Mouse (Mus musculus): ENCODE data around the gene Rab26. TPM values are rescaled to one million over a fixed set of nuclear protein-coding genes. Genes with fewer than 3 reads are reported as not detected.

The Rab26 gene
- polyA plus RNA-seq, 1 experiment from 2014 or later = 3.5 TPM

DNA sequence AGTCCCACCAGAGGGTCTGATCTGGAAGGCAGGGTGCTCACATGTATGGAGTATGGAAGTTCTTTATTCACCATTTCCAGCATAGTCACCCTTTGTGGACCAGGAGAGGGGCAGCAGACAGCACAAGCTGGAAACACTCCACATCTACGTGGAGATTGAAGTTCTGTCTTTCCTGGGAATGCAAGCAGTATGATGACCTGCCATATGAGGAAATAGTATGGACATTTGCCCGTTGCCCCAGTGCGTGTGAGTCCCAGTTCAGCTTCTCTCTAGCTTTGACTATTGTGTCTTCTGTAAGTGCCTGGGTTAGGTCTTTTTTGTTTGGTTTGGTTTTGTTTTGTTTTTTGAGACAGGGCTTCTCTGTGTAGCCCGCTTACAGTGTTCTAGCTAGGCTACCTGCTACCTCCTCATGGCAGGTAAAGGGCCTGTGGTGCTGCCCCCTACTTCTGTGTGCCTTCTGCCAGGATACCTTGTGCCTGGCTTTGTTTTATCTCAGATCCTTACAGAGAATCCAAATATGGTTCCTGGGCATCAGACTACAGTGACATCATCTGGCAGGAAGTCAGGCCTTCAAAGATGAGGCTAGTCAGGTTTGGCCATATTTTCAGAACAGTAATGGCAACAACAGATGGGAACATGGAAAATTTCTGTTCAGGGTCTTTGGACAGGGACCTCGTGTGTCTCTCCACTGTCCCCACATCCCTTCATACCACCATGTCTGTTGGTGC lies 26.5 kb upstream of the Rab26 start:
- 92% methylated on average over 5 of the region's 5 CpGs for WGBS
- peaks cover 23% of the 10 kb centered on the region for H3K36me3 ChIP-seq (replicated peaks)
- peaks cover 34% of the 10 kb centered on the region for H3K4me1 ChIP-seq
- H3K4me3 ChIP-seq = no peak overlapping the region
- H3K27me3 ChIP-seq (ENCODE audit: poor library complexity, severe bottlenecking) = no peaks in the 10 kb centered on the region
- no peak for DNase-seq (ENCODE audit: extremely low spot score, low spot score)
- H3K9me3 ChIP-seq = no peaks in the 10 kb centered on the region
- no peak overlapping the region for H3K27ac ChIP-seq

DNA sequence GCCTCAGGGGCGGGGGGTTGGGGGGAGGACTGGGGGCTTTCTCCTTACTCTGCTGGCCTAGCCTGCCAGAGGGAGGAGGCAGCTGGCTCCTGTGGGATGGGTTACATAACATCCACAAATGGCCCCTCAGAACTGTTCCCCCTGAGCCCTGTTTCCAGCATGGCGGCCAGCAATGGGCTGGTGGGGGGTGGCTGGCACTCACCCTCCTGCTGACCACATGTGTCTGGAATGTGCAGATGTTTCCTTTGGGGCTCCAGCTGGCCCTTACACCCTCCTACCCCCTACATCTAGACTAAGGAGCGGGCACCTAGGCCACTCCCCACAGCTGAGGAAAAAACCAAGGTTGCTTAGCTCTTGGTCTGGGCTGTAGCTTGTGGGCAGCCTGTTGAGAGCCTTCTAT lies 25.1 kb upstream of the Rab26 start:
- peaks cover 34% of the 10 kb centered on the region for H3K4me1 ChIP-seq
- peaks cover 10% of the 10 kb centered on the region; the same call in 1 of the 2 replicates for H3K36me3 ChIP-seq (replicated peaks)
- H3K4me3 ChIP-seq = peak overlapping the region; percentile 31
- no peaks in the 10 kb centered on the region for H3K9me3 ChIP-seq
- H3K27ac ChIP-seq = peak overlapping the region; percentile 83
- WGBS = 51% methylated on average over 3 of the region's 3 CpGs
- DNase-seq (ENCODE audit: extremely low spot score, low spot score) = no peak
- H3K27me3 ChIP-seq (ENCODE audit: poor library complexity, severe bottlenecking) = no peaks in the 10 kb centered on the region

DNA sequence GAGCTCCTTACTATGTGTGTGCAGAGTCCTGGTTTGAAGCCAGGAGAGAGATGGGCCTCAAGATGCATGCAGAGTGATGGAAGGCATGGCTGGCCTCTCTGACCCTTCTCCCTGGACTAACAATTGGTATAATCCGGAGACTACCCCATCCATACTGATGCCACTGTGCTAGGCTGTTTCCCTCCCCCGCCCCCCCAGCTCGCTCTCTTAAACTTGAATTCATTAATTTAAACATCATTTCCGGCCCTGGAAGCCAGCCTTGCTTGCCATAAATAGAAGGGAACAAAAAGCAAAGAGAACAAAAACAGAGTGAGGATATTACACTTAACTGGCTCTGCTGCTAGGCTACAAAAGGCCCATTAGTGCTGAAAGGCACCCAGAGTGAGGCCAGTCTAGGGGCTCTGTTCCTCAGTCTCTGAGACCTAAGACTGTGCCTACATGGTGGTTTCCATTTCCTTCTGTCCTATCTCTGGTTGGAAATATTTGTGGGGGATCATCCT lies 24.6 kb upstream of the Rab26 start:
- Histone ChIP-seq H3K36me3 (replicated peaks) (peaks cover 10% of the 10 kb centered on the region; the same call in 1 of the 2 replicates), H3K4me1 (peaks cover 33% of the 10 kb centered on the region), H3K27ac (peak overlapping the region; percentile 83), H3K27me3 (ENCODE audit: poor library complexity, severe bottlenecking) (no peaks in the 10 kb centered on the region), H3K4me3 (peak overlapping the region; percentile 31; the same call in 1 of the 2 replicates), H3K9me3 (no peaks in the 10 kb centered on the region)
- peak; percentile 23 for DNase-seq (ENCODE audit: extremely low spot score, low spot score)
- 44% methylated on average over 4 of the region's 4 CpGs for WGBS

- 0 out of 2 replicates have a peak overlapping the region, but pooled peaks have one; percentile 8 for H3K27ac ChIP-seq
- H3K4me3 ChIP-seq = no peak overlapping the region
- peaks cover 34% of the 10 kb centered on the region for H3K4me1 ChIP-seq
- whole genome bisulfite sequencing = 92% methylated on average over 7 of the region's 7 CpGs
- DNase-seq (ENCODE audit: extremely low spot score, low spot score) = no peak
- no peaks in the 10 kb centered on the region for H3K27me3 ChIP-seq (ENCODE audit: poor library complexity, severe bottlenecking)
- H3K36me3 ChIP-seq (replicated peaks) = peaks cover 10% of the 10 kb centered on the region; the same call in 1 of the 2 replicates
- no peaks in the 10 kb centered on the region for H3K9me3 ChIP-seq
Observed at GRCm38 (mm10) chr17:24557091-24557490, 23.1 kb upstream of the Rab26 start.

DNA sequence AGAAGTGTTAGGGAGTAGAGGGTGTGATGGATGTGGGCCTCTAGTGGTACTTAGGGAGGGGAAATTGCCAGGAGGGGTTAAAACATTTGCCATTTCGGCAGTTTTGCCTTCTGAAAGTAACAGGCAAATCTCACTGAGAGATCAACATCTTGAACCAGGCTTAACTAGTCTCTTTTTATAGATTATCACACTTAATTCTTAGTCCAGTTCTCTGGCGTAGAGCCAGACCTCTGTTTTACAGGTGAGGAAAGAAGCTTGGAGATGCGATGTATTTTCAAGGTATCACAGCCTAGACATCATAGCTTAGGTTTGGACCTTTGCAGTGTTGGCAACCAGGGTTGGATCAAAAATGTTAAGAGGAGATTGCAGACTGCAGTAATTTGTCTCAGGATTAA lies 17.0 kb upstream of the Rab26 start:
- no peak for DNase-seq (ENCODE audit: extremely low spot score, low spot score)
- WGBS = 63% methylated on average over 3 of the region's 3 CpGs
- H3K27ac ChIP-seq = peak overlapping the region; percentile 96

GRCm38 (mm10) chr17:24550416-24551049 lies 16.5 kb upstream of the Rab26 start:
- Histone ChIP-seq H3K36me3 (replicated peaks) (no peaks in the 10 kb centered on the region), H3K27me3 (ENCODE audit: poor library complexity, severe bottlenecking) (peaks cover 36% of the 10 kb centered on the region), H3K9me3 (no peaks in the 10 kb centered on the region), H3K4me1 (peaks cover 42% of the 10 kb centered on the region), H3K4me3 (peak overlapping the region; percentile 75), H3K27ac (peak overlapping the region; percentile 96)
- peak; percentile 86 for DNase-seq (ENCODE audit: extremely low spot score, low spot score)
- WGBS = under 1% methylated on average over 44 of the region's 44 CpGs

More for the DNA sequence above, 17.0 kb upstream of the Rab26 start:
- H3K36me3 ChIP-seq (replicated peaks) = no peaks in the 10 kb centered on the region
- H3K4me1 ChIP-seq = peaks cover 42% of the 10 kb centered on the region
- H3K9me3 ChIP-seq = no peaks in the 10 kb centered on the region
- H3K4me3 ChIP-seq = peak overlapping the region; percentile 75
- H3K27me3 ChIP-seq (ENCODE audit: poor library complexity, severe bottlenecking) = peaks cover 33% of the 10 kb centered on the region

GRCm38 (mm10) chr17:24549618-24550415 lies 15.8 kb upstream of the Rab26 start, which contains the start of gene Pkd1:
TSS of gene Pkd1 (plus strand) at chr17:24549834.
- no peaks in the 10 kb centered on the region for H3K9me3 ChIP-seq
- DNase-seq (ENCODE audit: extremely low spot score, low spot score) = peak; percentile 98
- H3K27me3 ChIP-seq (ENCODE audit: poor library complexity, severe bottlenecking) = peaks cover 38% of the 10 kb centered on the region
- H3K27ac ChIP-seq = peak within 1 kb of the TSS; percentile 96
- peak within 1 kb of the TSS; percentile 75 for H3K4me3 ChIP-seq
- no peaks in the 10 kb centered on the region for H3K36me3 ChIP-seq (replicated peaks)
- under 1% methylated on average over 72 of the region's 72 CpGs for WGBS
- H3K4me1 ChIP-seq = peaks cover 44% of the 10 kb centered on the region

- Histone ChIP-seq H3K4me1 (peaks cover 48% of the 10 kb centered on the region), H3K9me3 (no peaks in the 10 kb centered on the region), H3K27me3 (ENCODE audit: poor library complexity, severe bottlenecking) (peaks cover 44% of the 10 kb centered on the region), H3K4me3 (peak overlapping the region; percentile 75), H3K27ac (peak overlapping the region; percentile 96), H3K36me3 (replicated peaks) (no peaks in the 10 kb centered on the region)
- WGBS = 5% methylated on average over 23 of the region's 23 CpGs
- DNase-seq (ENCODE audit: extremely low spot score, low spot score) = peak; percentile 26
Observed at GRCm38 (mm10) chr17:24548921-24549617, 15.1 kb upstream of the Rab26 start.

DNA sequence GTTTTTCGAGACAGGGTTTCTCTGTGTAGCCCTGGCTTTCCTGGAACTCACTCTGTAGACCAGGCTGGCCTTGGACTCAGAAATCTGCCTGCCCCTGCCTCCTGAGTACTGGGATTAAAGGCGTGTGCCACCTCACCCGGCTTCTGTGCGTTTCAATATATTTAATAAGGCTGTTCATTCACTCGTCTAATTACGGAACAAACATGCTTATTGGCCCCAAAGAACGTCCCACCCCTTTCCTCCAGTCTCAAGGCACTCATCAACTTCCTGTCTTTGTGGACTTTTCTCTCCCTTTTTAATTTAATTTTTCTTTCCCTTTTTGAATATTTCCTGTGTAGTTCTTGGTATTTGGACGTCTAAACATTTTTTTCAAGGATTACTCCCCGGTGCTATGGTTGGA lies 14.4 kb upstream of the Rab26 start:
- H3K27ac ChIP-seq = no peak overlapping the region
- H3K36me3 ChIP-seq (replicated peaks) = no peaks in the 10 kb centered on the region
- peak overlapping the region; percentile 75 for H3K4me3 ChIP-seq
- no peaks in the 10 kb centered on the region for H3K9me3 ChIP-seq
- peaks cover 44% of the 10 kb centered on the region for H3K27me3 ChIP-seq (ENCODE audit: poor library complexity, severe bottlenecking)
- 40% methylated on average over 9 of the region's 9 CpGs for WGBS
- DNase-seq (ENCODE audit: extremely low spot score, low spot score) = no peak
- peaks cover 48% of the 10 kb centered on the region for H3K4me1 ChIP-seq

DNA sequence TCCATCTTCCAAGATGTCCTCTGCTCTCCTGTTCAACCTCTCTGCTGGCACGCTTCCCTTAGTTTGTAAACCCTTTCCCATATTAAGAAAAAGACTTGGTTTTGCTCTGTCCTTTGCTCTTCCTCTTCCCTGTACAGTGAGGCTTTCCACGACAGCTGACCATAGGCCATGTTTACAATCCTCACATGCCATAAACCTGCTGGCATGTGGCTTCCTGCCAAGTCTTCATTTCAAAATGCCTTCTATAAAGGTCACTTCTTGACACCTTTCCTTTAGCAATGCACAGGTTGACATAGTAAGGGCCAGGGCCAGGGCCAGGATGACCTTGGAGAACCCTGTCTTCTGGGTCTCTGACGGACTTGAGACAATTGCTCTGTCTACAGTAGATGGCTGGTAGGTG lies 12.2 kb upstream of the Rab26 start:
- WGBS = 91% methylated on average over 3 of the region's 3 CpGs
- H3K4me1 ChIP-seq = peaks cover 35% of the 10 kb centered on the region
- H3K9me3 ChIP-seq = no peaks in the 10 kb centered on the region
- H3K36me3 ChIP-seq (replicated peaks) = no peaks in the 10 kb centered on the region
- DNase-seq (ENCODE audit: extremely low spot score, low spot score) = no peak
- no peak overlapping the region for H3K4me3 ChIP-seq
- peaks cover 44% of the 10 kb centered on the region for H3K27me3 ChIP-seq (ENCODE audit: poor library complexity, severe bottlenecking)
- no peak overlapping the region for H3K27ac ChIP-seq

DNA sequence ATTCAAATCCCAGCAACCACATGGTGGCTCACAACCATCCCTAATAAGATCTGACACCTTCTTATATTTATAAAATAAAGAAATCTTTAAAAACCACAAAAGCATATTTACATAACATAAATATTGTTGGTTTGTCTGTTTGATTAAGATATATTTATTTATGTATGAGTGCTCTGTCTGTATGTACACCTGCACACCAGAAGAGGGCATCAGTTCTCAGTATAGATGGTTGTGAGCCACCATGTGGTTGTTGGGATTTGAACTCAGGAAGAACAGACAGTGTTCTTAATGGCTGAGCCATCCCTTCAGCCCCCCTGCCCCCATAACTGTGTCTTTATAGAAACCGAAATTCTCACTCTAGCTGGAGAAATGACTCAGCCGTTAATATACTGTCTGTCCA lies 11.2 kb upstream of the Rab26 start:
- WGBS = 92% methylated on average over 2 of the region's 2 CpGs
- H3K27me3 ChIP-seq (ENCODE audit: poor library complexity, severe bottlenecking) = peaks cover 44% of the 10 kb centered on the region
- no peak overlapping the region for H3K27ac ChIP-seq

GRCm38 (mm10) chr17:24544613-24545012 lies 10.6 kb upstream of the Rab26 start:
- peak; percentile 28 for DNase-seq (ENCODE audit: extremely low spot score, low spot score)
- Histone ChIP-seq H3K36me3 (replicated peaks) (no peaks in the 10 kb centered on the region), H3K4me1 (peaks cover 20% of the 10 kb centered on the region), H3K9me3 (no peaks in the 10 kb centered on the region), H3K27me3 (ENCODE audit: poor library complexity, severe bottlenecking) (peaks cover 43% of the 10 kb centered on the region), H3K27ac (peak overlapping the region; percentile 68; the same call in 1 of the 2 replicates), H3K4me3 (peak overlapping the region; percentile 35)
- 27% methylated on average over 12 of the region's 12 CpGs for WGBS

More for the DNA sequence above, 11.2 kb upstream of the Rab26 start:
- Histone ChIP-seq H3K4me1 (peaks cover 27% of the 10 kb centered on the region), H3K9me3 (no peaks in the 10 kb centered on the region), H3K36me3 (replicated peaks) (no peaks in the 10 kb centered on the region), H3K4me3 (no peak overlapping the region)
- DNase-seq (ENCODE audit: extremely low spot score, low spot score) = no peak

All from forebrain, embryonic 10.5 days (tissue).